Mouse (Mus musculus) kidney, adult 18-20 months (tissue): ENCODE results near the gene Atp8a1.
A peak's percentile ranks its signal among the peaks of the same experiment; 100 is the strongest.

Source experiments
- DNase-seq: peaks from one replicate; pipeline ENCODE4 v3.0.0; 2021

Atp8a1 gene

DNA sequence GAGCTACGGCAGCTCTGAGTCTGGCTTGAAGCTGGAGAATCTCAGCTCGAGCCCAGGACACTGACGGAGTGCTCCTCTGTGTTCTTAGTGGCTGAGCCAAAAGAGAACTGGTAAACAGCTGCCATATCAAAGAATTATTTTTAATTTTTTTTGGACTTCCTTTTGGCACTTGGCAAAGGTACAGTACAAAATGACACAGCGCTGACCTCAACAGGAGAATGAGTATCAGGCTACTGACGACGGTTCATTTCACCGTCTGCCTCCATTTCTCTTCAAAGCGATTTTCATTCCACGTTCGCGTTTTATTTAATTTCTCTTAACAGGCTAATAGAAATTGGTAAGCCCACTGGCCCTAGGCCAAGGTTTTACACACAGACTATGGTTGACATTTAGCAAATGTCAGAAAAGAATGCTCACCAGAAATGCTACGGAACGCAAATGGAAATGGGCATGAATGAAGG, 177.8 kb downstream of the Atp8a1 start:
- DNase-seq, result peak; percentile 16

GRCm38 (mm10) chr5:67662715-67663114, 184.5 kb downstream of the Atp8a1 start:
- DNase-seq, result no peak

- no peak for DNase-seq
These were observed 187.4 kb downstream of the Atp8a1 start for GRCm38 (mm10) chr5:67659864-67660263.

- DNase-seq, result no peak
These were observed 190.4 kb downstream of the Atp8a1 start for GRCm38 (mm10) chr5:67656821-67657259.

DNA sequence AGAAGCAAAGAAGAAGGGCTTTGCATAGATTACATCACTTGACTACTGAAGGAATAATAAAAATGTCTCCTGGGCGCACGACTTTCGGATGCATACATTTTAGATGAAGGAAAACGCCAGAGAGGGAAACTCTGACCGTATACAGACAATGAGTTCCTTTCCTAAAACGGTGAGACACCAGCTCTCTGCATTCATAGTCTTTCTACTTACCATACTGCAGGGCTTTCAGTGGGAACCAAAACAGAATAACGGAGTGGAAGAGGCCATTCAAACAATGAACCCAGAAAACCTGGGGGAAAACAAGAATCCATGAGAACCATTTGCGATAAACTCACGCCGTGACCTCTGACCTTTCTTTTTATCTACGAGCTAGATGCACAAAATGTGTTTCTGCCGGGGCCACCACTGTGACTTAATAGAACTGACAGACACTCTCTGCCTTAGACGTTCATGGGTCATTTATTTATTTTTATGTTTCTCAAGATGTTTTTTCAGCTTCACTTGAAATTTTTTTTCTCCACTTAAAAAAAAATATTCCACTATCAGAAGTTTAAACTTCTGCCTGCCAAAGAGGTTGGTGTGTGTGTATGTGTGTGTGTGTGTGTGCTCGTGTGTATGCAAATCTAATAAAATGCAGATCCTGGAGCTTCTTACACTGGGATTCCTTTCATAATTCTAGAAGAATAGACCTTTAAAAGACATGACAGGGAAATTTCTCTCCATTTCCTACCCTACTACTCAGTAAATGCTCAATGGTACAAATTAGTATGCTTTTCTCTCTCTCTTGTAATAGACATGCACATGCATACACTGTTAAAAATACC, 191.3 kb downstream of the Atp8a1 start:
- DNase-seq, result no peak

DNA sequence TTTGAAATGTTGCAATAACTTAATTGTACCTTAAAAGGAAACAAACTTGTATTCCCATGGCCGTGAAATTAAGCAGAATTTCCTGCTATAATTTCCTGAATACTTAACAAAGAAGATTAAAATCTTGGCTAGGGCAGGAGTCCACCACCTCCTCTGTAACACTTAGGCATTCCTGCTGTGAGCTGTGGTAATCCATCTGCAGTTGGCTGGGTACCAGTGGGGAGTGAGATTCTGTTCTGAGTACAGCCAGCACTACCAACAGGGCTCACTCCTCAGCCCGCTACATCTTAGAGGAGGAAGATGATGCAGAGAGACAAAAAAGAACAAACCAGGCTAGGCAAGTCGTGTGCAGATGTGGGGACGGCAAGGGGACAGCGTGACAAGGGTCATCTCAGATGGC, 192.7 kb downstream of the Atp8a1 start:
- DNase-seq, result no peak

DNA sequence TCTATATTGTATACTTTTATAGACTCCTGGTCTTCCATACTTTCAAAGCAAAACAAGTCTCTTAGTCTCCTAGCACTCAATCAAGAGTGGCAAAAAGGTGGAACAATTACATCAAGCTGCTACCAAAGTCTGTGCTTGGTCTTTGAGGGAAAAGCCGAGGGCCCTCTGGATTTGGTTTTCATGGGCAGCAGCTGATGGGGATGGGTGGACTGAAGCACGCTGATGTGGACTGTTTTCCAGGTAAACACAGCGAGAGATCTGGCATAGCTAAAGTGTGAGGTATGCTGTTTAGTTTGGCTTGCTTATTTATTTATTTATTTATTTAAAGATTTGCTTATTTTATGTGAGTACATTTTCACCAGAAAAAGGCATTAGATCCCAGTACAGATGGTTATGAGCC, 193.7 kb downstream of the Atp8a1 start:
- DNase-seq, result no peak

GRCm38 (mm10) chr5:67652468-67652867, 194.8 kb downstream of the Atp8a1 start:
- no peak for DNase-seq

- DNase-seq, result no peak
These were observed 197.2 kb downstream of the Atp8a1 start for GRCm38 (mm10) chr5:67650021-67650420.

DNA sequence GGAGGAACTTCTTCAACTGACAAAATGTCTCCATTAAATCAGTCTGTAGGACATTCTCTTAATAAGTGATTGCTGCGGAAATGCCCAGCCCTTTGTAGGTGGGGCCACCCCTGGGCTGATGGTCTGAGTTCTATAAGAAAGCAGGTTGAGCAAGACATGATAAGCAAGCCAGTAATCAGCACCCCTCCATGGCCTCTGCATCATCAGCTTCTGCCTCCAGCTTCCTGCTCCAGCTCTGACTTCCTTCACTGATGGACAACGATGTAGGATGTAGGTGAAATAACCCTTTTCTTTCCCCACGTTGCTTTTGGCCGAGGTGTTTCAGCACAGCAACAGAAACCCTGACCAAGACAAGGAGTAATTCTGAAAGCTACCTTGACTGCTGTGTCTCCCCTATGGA, 198.1 kb downstream of the Atp8a1 start:
- DNase-seq, result no peak

DNA sequence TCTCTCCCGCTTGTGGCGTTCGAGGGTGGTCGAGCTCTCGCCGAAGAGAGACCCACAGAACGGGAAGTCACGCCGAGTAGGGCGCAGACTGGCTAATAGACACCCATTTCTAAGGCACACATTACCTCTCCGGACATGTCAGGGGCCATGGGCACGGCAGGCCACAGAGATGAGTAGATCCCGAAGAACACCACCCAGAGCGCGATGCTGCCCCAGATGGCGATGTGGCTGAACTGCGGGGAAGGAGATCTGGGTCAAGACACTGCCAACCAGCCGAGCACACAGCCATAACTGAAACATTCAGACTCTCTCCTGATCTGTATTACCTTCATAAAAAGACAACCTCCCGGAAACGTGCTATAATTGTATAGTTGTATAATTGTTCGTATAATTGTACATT, 199.7 kb downstream of the Atp8a1 start:
- DNase-seq, result peak; percentile 7

GRCm38 (mm10) chr5:67646756-67647529, 200.3 kb downstream of the Atp8a1 start:
- DNase-seq, result no peak

DNA sequence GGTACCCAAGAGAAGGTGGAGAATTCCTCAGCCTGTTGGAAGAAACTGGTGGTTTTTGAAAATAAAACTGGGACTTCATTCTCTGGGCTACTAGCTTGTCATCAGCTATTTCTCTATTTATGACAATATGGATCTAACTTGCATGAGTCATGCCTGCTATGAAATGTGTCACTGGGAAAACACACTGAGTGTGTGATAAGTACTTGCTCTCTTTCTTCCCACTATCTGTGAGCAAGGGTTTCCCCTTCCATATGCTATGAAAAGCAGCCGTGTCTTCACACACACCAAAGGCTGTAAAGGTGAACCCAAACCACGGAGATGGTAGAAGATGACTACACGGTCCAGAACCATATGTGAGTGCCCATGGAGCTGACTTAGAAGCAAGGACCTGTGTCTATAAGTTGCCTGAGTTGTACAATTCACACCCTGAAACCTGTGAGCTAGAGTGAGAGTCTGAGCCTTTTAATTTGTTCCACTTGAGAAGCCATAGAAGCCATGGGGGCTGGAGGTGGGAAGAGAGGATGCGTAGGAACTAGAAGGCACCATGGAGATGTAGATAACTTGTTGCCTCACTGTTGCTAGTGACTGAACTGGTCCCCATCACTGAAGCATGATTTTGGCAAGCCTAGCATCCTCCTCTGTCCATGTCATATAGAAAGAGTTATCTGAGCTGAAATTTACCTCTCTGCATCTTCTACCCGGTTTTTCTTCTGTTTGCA, 203.5 kb downstream of the Atp8a1 start:
- DNase-seq, result no peak

GRCm38 (mm10) chr5:67641406-67642120, 205.7 kb downstream of the Atp8a1 start:
- DNase-seq, result no peak

DNA sequence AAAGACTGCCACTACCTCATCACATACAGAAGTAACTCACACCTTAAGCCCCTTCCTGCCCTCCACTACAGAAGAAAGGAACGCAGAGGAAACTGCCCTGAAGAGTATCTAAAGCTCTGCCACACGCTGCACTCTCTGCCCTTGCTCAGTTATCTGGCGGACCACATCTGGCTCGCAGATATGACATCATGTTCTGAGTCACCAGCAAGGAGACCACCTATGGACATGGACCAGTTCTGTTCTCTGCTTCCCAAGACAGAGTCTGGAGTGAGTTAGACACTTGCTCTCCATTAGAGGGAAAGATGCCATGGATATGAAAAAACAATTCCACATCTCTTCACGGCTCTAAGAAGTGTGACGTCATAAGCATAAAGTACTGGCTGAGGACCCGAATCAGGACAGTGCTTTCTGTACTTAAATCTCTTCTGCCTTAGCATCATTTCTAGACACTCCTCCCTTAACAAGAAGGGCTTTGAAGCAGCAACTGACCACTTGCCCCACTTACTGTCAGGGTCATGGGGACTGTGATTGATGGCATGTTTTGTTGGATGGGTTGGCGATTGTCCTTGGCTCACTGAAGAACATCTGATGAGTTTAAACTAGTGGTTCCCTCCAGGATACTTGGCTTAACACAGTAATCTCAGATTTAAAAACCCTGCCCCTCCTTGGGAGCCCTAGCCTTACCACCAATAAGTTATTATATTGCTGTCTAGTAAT, 206.5 kb downstream of the Atp8a1 start:
- DNase-seq, result no peak

GRCm38 (mm10) chr5:67634339-67634738, 212.9 kb downstream of the Atp8a1 start:
- no peak for DNase-seq

GRCm38 (mm10) chr5:67633831-67634268, 213.4 kb downstream of the Atp8a1 start:
- no peak for DNase-seq

- no peak for DNase-seq
These were observed 214.0 kb downstream of the Atp8a1 start for GRCm38 (mm10) chr5:67633138-67633782.

- no peak for DNase-seq
These were observed 216.0 kb downstream of the Atp8a1 start for GRCm38 (mm10) chr5:67631261-67631660.

GRCm38 (mm10) chr5:67629861-67630260, 217.4 kb downstream of the Atp8a1 start:
- DNase-seq, result no peak

- DNase-seq, result no peak
These were observed 217.8 kb downstream of the Atp8a1 start for GRCm38 (mm10) chr5:67629440-67629839.
